Mouse (Mus musculus): ENCODE data around the gene Ccdc63. TPM values are rescaled to one million over a fixed set of nuclear protein-coding genes. Genes with fewer than 3 reads are reported as not detected.
"Not testable (repeated sequence)": the region's sequence is repeated elsewhere in the genome, so short reads cannot be mapped to it uniquely, and the experiment has no call there.

The Ccdc63 gene
- polyA plus RNA-seq (2017; shearing (Covaris generic)): under 1 TPM in 1 of 2 experiments, not detected in 1; 0.75 TPM

DNA sequence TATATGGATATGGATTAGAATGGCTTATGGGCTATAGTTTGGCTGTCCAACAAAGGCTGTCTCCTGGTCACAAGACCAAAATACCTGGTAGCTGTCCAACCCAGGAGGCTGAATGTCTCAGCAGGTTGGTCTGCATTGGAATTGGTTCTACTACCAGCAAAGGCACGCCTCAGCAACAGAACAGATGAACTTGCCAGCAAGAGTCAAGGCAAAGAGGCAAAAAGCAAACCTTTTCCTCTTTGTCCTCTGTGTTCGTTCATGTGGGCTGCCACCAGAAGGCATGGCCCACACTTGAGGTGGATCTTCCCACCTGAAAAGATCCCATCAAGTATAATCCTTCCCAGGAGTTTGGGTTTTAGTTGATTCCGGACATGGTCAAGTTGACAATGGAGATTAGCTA, at the start of gene Ccdc63:
TSS of gene Ccdc63 (minus strand) at position 101 of the 400 bp plus-strand sequence.
- no peak for ATAC-seq

DNA sequence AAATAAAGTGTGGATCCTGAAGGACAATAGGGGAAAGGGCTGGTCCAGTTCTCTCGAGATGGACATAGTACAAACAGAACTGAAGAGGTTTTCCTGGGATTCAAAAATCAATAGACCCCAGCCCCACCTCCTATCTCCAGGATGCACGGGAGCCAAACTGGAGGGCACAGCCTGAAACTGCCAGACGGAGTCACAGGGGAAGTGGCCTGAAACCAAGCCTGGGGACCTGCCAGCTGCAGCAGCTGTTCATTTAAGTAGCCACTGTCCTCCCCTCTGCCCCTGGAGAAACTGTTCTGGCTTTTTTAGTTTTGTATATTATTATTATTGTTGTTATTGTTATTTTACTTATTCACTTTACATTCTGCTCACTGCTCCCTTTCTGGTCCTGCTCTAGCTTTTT, 48.5 kb upstream of the Ccdc63 start:
- ATAC-seq: no peak

DNA sequence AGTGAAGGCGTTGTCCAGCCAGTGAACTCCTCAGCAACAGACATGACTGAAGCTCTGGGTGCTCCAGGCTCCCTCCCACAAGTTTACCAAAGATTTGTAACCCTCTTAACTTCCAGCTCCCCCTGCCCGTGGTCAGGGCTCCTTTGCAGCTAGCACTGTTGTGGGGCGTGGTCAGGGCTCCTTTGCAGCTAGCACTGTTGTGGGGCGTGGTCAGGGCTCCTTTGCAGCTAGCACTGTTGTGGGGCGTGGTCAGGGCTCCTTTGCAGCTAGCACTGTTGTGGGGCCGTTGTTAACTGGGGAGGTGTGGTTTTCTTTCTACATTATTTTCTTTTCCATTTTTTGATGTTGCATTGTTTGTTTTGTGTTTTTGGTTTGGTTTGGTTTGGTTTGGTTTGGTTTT, 44.2 kb upstream of the Ccdc63 start:
- not testable (repeated sequence) for ATAC-seq

DNA sequence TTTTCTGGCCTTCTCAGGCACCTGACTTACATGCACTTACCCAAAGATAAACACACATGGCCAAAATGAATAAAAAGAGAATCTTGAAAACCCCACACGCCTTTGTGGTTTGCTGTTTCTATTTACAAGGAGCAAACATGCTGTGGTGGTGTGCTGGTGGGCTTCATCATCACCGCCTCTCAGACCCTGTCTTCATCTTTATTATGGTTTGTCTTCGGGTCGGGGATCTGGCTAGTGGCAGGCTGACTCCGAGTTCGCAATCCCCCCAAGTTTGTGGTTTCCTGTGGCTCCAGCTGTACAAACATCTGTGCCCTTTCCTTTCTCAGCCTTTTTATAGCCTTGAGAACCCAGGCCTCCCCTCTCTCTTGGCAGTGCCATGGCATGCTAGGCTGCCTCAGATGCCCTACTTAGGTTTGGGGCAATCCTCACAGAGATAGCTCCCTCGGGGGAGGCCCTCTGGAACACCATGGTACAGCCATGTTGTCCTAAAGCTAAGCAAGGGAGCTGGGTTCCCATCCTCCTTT, 43.7 kb upstream of the Ccdc63 start:
- no peak for ATAC-seq

DNA sequence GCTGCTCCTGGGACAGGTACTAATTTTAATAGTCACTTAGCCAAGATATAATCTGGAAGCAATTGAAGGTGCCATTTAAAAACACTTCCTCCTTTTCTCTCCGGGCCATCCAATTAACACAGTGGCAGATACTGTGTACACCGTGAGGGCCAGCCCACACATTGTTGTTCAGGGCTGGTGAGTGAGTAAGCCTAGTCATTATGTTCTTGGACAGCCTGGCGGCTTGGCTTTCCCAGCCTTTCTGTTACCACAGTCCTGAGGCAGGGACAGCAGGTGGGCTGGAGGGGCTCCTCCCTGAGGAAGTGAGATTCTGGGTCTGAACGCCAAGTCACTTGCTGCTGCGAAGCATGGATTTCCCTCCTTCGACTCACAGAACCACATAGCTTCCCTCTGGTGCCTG, 39.0 kb upstream of the Ccdc63 start:
- ATAC-seq: peak; percentile 53

DNA sequence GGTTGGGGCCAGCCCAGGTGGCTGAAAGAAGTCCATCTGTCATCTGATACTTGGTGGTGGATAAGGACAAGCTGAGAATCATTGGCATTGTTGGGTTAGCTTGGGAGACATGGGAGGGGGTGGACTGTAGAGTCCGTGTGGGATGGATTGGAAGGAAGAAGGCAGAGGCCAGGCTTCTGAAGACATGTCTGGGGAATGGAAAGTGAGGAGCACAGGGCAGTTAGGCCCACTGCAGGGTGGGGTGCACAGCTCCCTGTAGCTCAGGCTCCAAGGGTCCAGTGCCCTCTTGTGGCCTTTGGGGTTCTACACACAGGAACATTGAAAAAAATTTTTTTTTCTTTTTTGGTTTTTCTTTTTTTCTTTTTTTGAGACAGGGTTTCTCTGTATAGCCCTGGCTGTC, 35.8 kb upstream of the Ccdc63 start:
- ATAC-seq: peak; percentile 74

DNA sequence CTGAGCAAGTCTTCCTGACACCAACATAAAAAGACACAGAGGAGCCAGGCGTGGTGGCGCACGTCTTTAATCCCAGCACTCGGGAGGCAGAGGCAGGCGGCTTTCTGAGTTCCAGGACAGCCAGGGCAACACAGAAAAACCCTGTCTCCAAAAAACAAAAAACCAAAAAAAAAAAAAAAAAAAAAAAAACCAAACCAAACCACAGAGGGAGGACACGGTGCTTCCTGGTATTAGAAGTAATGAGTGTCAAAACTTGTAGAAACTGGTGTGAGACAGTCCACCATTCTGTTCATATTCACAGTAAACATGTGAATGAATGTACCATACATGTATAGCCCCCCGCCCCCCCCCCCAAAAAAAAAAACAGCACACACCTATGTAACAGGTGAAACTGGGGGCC, 35.3 kb upstream of the Ccdc63 start:
- ATAC-seq: no peak

DNA sequence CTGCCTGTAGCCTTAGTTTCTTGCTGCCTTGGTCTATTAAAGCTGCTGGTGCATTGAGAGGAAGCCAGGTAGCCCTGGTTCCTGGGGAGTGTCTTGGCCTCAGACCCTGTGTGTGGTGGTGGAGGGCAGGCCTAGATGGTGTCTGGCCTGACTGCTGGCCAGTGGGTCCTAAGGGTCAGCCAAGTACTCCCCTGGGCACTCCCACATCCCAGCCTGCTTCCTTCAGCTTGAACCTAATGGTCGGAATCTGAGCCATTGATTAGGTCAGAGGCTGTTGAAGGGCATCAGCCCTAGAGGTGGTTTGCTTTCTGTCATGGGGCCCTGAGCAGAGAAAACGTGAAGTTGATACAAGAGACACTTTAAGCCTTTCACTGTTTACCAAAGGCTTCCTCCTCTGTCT, 34.8 kb upstream of the Ccdc63 start:
- no peak for ATAC-seq

DNA sequence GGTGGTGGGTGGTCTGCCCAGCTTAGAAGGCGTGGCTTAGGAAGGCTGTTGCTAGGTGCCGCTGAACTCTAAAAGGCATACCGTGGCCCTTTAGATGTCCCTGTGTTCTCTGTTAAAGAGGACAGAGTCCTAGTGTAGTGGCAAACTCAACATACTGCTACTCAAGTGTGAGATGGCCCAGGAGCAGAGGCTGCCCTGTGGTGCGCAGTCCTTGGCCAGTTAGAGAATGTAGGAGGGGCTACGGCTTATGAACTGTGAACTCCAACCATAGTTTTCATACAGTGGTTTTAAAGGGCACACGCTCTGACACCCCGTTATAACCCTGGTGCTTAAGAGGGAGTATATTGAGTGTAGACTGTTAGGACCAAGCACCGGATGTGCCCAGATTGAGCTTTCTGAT, 30.4 kb upstream of the Ccdc63 start:
- no peak for ATAC-seq

DNA sequence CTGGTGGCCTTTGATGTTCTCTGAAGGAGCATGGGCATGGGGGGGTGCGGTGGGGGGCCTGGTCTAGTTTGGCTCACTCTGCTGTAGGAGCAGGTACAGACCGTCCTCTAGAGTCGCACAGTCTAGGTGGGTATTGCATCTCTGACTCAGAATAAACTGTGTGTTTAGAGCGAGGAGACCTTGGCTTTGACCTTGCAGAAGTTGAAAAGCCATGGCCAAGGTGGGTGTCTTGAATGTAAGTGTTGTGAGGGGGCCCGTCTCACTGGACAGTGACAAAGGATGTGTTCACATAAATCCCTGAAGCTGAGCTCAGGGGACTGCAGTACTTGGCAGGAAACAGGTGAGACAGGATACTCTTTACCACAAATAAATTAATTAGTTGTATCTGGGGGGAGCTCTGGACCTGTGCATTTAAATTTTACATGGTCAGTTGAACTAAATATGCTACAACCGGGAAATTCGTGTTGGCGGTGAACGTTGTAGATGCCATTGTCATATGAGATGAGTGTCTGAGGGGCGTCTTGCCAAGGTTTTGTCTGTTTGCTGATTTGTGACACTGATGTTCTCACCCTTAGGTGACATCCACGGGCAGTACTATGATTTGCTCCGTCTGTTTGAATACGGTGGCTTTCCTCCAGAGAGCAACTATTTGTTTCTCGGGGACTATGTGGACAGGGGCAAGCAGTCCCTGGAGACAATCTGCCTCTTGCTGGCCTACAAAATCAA, 27.9 kb upstream of the Ccdc63 start:
- ATAC-seq: no peak

DNA sequence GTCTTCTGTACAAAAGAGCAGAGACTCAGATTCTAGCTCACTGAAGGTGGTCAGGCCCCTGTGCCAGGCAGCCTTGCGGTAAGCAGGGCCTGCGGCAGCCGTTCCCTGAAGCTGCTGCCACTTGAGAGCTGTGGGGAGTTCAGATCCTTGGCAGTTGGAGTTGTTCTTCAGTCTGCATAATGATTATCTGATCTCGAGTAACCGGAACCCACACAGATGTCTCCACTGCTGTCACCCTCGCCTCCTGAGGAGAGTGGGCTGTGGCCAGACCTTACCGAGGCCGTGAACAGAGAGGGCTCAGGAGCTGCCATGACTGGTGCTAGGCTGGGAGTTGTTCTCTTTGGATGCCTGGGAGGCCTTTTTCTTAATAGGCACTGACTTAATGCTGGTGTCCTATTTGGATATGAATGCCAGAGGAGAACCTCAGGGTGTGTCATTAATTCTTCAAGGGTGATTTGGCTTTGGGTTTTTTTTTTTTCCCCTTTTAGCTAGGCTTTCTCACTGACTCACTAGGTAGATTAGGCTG, 26.1 kb upstream of the Ccdc63 start:
- ATAC-seq: no peak

DNA sequence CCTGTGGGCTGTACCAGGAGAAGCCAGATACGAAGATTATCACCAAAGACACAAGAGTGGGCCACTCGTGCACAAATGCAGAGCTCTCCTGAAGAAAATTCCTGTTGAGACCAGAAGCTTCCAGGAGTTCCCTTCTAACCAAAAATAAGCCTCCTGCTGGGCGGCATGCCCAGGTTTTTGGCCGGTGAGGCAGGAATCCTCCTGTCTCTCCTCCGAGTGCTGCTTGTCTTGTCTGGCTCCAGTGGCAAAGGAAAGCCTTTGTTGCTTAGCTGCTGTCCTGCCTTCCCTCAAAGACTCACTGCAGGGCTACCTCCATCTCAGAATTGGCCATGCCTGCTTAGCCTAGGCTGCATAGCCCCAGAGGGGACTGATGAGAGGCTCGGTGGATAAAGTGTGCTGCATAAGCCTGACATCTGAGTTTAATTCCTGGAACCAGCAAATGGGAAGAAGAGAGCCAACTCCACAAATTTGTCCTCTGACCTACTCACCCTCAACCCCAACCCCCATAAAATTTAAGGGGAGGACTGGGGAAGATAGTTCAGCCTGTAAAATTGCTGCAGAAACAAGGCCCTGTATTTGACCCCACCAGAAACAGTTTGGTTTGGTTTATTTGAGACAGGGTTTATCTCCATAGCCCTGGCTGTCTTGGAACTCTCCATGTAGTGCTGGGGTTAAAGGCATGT, 24.8 kb upstream of the Ccdc63 start:
- ATAC-seq: no peak

DNA sequence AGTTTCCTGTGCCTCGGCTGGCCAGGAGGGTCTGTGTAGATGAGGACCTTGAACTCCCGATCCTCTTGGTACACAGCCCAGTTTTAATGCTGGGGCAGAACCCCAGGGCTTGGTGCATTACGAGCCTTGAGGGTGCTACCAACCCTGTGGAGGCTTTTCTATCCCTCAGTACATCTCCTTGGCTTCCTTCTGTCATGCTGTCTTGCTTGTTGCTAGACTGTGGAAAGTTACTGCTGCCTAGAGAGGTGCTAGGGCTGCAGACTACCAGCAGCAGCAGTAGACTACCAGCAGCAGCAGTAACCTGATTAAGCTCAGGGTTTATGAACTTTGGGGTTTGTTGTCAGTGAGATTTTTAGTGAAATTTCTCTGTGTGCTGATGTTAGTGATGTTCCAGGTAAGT, 23.4 kb upstream of the Ccdc63 start:
- ATAC-seq: no peak

DNA sequence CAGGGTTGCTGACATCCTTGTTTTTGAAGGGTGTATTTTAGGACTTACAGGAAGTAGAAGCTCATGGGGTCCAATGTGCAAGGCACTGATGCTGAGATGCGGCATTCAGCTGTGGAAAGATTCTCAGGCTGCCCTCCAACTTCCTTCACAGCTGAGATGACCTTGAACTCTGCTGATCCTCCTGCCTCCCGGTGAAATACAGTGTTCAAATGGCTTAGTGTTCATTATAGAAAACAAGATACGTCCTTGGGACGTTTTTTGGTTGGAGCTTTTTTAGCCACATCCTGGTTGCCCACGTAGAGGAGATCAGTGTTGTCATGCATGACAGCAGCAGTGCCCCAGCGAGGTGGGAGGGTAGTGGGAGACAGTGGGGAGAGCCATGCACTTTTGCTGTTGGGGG, 22.6 kb upstream of the Ccdc63 start:
- ATAC-seq: peak; percentile 69

DNA sequence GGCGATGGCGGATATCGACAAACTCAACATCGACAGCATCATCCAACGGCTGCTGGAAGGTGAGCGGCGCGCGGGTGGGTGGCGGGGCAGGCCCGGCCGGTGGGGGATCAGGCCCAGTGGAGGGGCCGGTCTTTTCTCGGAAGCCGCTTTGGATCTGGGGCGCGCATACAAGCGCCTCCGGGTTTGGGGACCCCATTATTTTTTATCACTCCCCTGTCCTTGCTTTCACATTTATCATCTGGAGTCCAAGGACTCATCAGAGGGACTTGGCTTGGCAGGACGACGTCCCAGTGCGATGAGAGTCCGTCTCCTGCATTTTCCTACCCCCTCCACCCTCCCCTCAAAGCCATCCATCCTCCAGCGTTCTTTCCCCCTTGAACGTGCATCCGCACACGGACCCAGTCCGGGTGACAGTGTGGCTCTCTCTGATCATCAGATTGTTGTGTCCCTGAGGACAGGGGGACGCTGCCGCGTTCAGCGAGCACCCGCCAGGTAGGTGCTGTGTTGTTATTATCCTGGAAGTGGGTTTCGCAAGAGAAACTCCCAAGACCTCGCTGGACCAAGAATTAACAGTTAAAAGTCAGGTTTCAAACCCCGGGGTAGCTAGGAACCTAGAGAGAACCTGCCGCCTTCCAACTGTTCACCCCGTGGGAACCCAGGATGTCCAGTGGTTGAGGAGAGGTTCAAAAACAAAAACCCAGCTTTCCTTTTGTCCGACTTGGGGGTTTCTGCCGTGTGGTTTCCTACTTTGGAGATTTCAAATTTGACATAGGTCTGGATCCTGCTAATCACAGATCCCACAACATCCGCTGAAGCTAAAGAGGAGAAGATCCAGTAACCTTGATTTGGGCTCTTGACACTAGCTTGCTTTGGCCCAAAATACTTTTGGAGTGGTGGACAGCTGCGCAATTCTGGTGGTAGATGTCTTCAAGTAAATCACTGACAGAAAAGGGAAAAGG, 18.2 kb upstream of the Ccdc63 start:
- peak; percentile 5 for ATAC-seq

DNA sequence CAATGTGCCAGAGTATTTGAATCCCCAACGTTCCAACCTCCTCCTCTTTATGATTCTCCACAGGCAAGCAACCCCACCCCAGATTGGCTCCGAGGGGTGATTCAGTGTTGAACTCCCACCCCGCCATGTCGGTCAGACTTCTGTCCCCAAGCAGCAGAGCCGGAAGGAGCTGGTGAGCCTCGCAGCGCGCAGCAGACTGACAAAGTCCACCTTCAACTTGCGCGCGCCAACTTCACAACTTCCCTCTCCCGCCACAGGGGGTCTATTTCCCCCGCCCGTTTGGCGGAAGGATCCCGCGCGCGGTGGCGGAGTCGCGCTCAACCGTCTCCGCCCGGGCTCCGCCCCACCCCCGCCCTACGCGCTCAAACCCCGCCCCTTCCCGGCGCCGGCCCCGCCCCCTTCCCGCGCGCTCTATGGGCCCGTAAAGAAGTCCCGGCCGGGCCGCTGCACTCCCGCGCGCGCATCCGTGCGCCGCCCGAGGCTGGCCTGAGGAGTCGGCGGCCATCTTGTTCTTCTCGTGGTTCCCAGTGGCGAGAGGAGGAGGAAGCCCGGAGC, 17.3 kb upstream of the Ccdc63 start, which contains the start of gene Ppp1cc:
TSS of gene Ppp1cc (plus strand) at position 452 of the 555 bp plus-strand sequence.
- peak; percentile 88 for ATAC-seq

DNA sequence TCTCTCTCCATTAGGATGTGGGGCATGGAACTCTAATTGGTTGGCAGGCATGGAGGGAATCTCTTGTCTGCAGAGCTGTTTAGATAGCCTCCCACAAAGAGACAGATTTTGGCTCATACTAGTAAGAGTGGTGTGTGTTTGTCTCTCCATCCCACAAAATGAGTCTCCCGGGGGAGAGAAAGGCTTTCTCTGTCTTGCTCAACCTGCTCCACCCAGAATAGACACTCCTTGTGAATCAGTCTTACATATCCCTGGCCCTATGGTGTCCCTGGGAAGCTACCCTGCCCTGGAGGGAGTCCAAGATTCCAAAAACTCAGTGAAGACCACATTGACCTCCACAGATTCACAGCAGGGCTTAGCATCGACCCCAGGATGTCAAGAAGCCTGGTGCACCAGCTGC, 15.9 kb upstream of the Ccdc63 start:
- no peak for ATAC-seq

DNA sequence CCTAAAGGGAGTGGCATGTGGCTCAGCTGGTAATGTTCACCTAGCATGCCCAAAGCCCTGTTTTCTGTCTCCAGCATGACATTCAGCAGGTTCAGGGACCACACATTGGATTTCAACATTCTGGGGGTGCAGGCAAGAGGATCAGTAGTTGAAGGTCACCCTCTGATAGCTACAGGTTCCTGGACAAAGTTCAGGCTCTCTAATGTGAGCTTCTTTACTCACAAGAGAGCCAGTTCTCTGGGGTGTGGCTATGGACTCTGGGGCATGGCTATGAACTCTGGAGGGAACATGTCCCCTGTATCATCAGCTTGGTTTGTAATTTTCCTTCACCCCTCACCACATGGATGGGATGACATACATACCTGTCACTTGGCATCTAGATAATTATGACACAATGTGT, 15.0 kb upstream of the Ccdc63 start:
- no peak for ATAC-seq

DNA sequence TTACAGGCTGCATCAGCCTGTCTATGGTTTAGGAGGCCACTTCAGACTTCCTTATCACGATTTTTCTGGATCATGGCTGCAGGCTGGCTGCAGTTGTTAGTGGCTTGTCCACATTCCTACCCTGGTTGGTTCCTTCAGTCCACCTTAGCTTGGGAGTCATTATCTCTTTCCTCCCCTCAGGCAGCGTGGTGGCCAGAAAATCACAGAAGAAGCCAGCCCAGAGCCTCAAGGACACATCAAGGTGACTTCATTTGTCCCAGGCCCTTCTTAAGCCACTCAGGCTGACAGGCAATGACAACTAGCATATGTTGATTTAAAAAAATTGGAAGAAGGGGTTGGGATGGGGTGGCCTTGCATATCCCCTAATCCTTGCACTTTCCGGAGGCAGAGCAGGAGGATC, 14.2 kb upstream of the Ccdc63 start:
- ATAC-seq: no peak

DNA sequence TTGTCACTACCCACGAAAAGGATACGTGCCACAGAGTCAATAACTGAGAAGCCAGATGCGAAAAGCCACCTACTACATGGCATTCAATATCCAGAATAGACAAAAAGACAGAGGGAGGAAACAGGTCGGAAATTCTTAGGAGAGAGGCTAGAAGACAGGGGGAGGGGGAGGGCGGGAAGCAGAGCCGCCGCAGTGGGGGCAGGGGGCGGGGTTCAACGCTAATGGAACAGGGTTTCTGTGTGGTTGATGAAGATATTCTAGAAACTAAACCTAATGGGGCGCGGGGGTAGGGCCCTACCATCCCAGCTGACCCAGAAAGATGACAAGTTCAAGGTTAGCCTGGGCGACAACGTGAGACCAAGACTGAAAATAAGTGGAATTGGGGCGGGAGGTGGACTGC, 13.4 kb upstream of the Ccdc63 start:
- no peak for ATAC-seq

DNA sequence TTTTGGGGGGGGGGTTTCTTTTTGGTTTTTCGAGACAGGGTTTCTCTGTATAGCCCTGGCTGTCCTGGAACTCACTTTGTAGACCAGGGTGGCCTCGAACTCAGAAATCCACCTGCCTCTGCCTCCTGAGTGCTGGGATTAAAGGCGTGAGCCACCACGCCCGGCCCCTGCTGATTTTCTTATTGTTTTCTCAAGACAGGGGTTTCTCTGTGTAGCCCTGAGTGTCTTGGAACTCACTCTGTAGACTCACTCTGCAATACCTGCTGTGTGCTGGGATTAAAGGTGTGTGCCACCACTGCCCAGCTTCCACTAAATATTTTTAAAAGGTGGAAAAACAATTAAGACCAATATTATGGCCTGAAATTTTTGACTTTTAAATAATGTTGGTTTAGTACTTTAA, 11.9 kb upstream of the Ccdc63 start:
- ATAC-seq: not testable (repeated sequence)

DNA sequence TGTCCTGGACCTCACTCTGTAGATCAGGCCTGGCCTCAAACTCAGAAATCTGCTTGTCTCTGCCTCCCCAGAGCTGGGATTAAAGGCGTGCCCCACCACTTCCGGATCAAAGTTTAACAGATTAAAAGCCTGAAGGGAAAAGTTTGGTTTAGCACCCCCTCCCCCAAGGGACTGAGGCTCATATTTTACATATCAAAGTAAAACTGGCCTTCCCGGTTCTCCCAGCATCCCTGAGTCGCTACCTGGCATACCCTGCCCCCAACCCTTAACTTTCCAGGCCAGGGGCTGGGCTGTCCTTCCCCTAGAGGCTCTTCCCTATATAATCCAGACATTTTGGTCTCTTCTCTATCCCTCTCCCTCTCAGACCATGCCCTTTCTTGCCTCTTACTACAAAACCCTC, 8.6 kb upstream of the Ccdc63 start:
- no peak for ATAC-seq
